Mouse (Mus musculus) forebrain, embryonic 16.5 days (tissue): ENCODE data around the gene Scg3. TPM values are rescaled to one million over a fixed set of nuclear protein-coding genes. Genes with fewer than 3 reads are reported as not detected.
"Not testable (repeated sequence)": the region's sequence is repeated elsewhere in the genome, so short reads cannot be mapped to it uniquely, and the experiment has no call there.

Experiments used
- ATAC-seq: fragments of 200-750 bp; cut with Nextera tagmentation; 2 replicates; pipeline ENCODE4 v1.8.0; 2017; ENCODE audit warnings: mild to moderate bottlenecking, moderate library complexity
- H3K27ac ChIP-seq: fragments of 300-500 bp; sonication (generic); 2 replicates; pipeline ENCODE4 v1.5.1; 2014; ENCODE audit warnings: low read length, control low read depth
- H3K27me3 ChIP-seq: fragments of 300-500 bp; sonication (generic); replicated peaks from 2 replicates; pipeline ENCODE4 v1.6.1; 2014; ENCODE audit warnings: low read length; ENCODE audit not compliant: control insufficient read depth, insufficient read depth
- H3K36me3 ChIP-seq: fragments of 300-500 bp; sonication (generic); 2 replicates; pipeline ENCODE4 v1.6.1; 2014; ENCODE audit not compliant: control insufficient read depth, insufficient read depth
- H3K4me1 ChIP-seq: fragments of 300-500 bp; sonication (generic); replicated peaks from 2 replicates; pipeline ENCODE4 v1.6.1; 2014; ENCODE audit warnings: low read length; ENCODE audit not compliant: control insufficient read depth, insufficient read depth
- H3K4me2 ChIP-seq: fragments of 300-500 bp; sonication (generic); 2 replicates; pipeline ENCODE4 v1.6.1; 2014; ENCODE audit warnings: mild to moderate bottlenecking, low read length, control low read depth
- H3K4me3 ChIP-seq: fragments of 300-500 bp; sonication (generic); replicated peaks from 2 replicates; pipeline ENCODE4 v1.5.1; 2014; ENCODE audit warnings: mild to moderate bottlenecking, low read length, control low read depth
- H3K9ac ChIP-seq: fragments of 300-500 bp; sonication (generic); replicated peaks from 2 replicates; pipeline ENCODE4 v1.6.1; 2014; ENCODE audit warnings: low read depth, low read length, control low read depth
- H3K9me3 ChIP-seq: fragments of 300-500 bp; sonication (generic); 2 replicates; pipeline ENCODE4 v1.6.1; 2016; ENCODE audit warnings: low read length; ENCODE audit not compliant: control insufficient read depth
- WGBS: fragments of 180-500 bp; shearing (Covaris S2); extraction: QIAGEN DNeasy Blood & Tissue Kit; methylation state at CpG from one replicate; pipeline ENCODE4 v1.1.7; 2014; 5-methylcytosine and 5-hydroxymethylcytosine counted together
- polyA plus RNA-seq: library from polyadenylated mRNA; unstranded; fragments of >200 nt; fragmentation: Nextera tagmentation; extraction: Ambion mirVana; gene quantifications from 2 replicates; pipeline ENCODE4 v1.2.1, GENCODE M21; 2015

The Scg3 gene
- polyA plus RNA-seq, 1 experiment from 2014 or later = 114 TPM

DNA sequence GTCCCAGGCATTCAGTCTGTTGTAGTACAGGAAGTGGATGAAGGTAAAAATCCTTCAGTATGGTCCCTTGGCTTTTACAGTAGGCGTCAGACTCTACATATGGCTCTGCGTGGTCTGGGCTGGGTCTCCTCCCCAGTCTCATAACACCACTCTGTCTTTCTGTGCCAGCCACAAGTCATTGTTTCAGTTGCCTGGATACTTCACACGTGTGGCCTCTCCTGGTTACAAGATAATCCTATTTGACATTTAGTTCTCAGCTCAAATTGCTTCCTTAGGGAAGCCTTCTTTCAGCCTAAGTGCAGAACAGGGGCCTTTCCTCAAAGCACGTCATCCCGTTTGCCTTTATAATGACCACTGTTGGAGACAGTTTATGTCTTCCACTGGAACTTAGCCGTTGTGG lies 11.1 kb downstream of the Scg3 start:
- Histone ChIP-seq H3K4me2 (no peak overlapping the region), H3K36me3 (peaks cover 53% of the 10 kb centered on the region), H3K27ac (no peak overlapping the region), H3K4me1 (no peaks in the 10 kb centered on the region), H3K9me3 (no peaks in the 10 kb centered on the region), H3K27me3 (no peaks in the 10 kb centered on the region), H3K9ac (no peak overlapping the region), H3K4me3 (no peak overlapping the region)
- WGBS = 50% methylated on average over 6 of the region's 6 CpGs
- peak; percentile 59 for ATAC-seq

DNA sequence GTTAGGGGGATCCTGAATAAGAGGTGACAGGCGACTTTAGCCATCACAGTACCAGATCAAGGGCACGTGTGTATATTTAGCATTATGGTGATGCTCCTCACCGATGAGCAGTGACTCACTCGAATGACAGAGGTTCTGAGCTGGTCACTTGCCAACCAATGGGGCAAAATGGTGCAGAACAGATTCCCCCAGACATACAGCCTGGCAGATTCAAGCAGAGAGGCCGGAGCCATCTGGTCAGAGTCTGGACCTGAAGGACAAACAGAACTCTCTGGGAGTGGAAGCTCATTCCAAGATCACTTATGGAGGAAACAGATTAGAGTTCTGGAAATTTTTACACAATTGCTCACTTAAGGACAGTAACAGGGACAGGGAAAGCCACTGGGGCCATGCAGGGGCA lies 17.2 kb downstream of the Scg3 start:
- no peaks in the 10 kb centered on the region for H3K27me3 ChIP-seq
- no peak for ATAC-seq
- H3K4me1 ChIP-seq = no peaks in the 10 kb centered on the region
- H3K9ac ChIP-seq = no peak overlapping the region
- no peak overlapping the region for H3K4me3 ChIP-seq
- H3K36me3 ChIP-seq = peaks cover 43% of the 10 kb centered on the region
- H3K27ac ChIP-seq = no peak overlapping the region
- 83% methylated on average over 5 of the region's 5 CpGs for WGBS
- H3K4me2 ChIP-seq = no peak overlapping the region
- no peaks in the 10 kb centered on the region for H3K9me3 ChIP-seq

DNA sequence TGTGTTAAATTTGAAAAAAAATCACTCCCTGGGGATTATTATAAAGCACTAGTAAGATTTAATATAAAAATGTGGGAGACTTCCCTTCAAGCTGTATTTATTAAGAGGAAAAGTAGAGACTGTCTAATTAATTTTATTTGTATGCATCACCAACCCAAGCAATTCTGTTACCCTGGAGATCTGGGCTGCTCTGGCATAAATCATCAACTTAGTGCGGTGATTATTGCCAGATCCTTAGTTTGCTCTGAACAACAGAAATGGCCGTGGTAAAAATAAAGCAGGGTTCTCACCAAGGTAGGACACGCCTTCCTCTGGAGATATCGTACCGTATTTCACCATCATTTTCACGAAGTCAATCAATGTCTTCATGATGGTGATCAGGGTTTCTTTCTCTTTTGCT lies 18.5 kb downstream of the Scg3 start:
- no peak overlapping the region for H3K27ac ChIP-seq
- H3K9me3 ChIP-seq = no peaks in the 10 kb centered on the region
- H3K9ac ChIP-seq = no peak overlapping the region
- WGBS = 73% methylated on average over 6 of the region's 6 CpGs
- H3K27me3 ChIP-seq = no peaks in the 10 kb centered on the region
- no peak overlapping the region for H3K4me2 ChIP-seq
- H3K4me3 ChIP-seq = no peak overlapping the region
- H3K4me1 ChIP-seq = no peaks in the 10 kb centered on the region
- ATAC-seq = peak; percentile 36; the same call in 1 of the 2 replicates
- peaks cover 52% of the 10 kb centered on the region for H3K36me3 ChIP-seq

DNA sequence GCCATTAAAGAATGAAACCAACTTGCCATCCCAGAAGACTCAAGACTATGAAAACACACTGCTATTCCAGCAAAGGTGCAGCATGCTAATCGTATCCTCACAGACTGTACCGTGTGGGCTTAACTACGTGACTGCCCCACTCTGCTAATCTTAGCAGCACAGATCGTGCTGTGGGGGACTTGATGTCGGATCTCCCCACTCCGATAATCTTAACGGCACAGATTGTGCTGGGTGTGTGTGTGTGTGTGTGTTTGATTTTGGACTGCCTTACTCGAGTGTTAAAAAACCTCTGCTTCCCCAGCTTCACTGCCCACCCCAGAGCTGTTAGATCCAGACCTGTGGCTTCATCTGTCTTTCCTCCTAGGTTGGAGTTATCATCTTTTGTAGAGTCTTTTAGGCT lies 22.9 kb downstream of the Scg3 start:
- no peaks in the 10 kb centered on the region for H3K9me3 ChIP-seq
- H3K9ac ChIP-seq = no peak overlapping the region
- H3K4me3 ChIP-seq = no peak overlapping the region
- H3K4me1 ChIP-seq = no peaks in the 10 kb centered on the region
- no peak overlapping the region for H3K4me2 ChIP-seq
- H3K27ac ChIP-seq = no peak overlapping the region
- peaks cover 52% of the 10 kb centered on the region for H3K36me3 ChIP-seq
- no peak for ATAC-seq
- no peaks in the 10 kb centered on the region for H3K27me3 ChIP-seq
- 92% methylated on average over 8 of the region's 8 CpGs for WGBS

DNA sequence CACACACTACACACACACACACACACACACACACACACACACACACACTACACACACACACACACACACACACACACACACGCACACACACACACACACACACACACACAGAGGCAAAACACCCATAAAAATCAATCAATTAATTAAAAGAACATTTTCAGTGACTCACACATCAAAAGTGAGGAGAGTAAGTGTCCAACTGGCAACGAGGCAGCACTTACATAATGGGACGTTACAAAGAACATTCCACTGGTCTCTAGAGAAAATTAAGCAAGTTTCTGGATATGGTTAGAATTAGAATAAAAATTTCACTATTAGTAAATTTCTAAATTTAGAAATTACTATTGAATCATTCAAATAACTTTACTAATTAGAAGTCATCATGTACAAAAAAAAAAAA lies 27.4 kb downstream of the Scg3 start:
- H3K9ac ChIP-seq, H3K4me1 ChIP-seq, H3K4me3 ChIP-seq, H3K27me3 ChIP-seq, ATAC-seq, H3K9me3 ChIP-seq, H3K4me2 ChIP-seq, H3K27ac ChIP-seq: not testable (repeated sequence)
- WGBS = 89% methylated on average over 2 of the region's 3 CpGs
- H3K36me3 ChIP-seq = peaks cover 44% of the 10 kb centered on the region

DNA sequence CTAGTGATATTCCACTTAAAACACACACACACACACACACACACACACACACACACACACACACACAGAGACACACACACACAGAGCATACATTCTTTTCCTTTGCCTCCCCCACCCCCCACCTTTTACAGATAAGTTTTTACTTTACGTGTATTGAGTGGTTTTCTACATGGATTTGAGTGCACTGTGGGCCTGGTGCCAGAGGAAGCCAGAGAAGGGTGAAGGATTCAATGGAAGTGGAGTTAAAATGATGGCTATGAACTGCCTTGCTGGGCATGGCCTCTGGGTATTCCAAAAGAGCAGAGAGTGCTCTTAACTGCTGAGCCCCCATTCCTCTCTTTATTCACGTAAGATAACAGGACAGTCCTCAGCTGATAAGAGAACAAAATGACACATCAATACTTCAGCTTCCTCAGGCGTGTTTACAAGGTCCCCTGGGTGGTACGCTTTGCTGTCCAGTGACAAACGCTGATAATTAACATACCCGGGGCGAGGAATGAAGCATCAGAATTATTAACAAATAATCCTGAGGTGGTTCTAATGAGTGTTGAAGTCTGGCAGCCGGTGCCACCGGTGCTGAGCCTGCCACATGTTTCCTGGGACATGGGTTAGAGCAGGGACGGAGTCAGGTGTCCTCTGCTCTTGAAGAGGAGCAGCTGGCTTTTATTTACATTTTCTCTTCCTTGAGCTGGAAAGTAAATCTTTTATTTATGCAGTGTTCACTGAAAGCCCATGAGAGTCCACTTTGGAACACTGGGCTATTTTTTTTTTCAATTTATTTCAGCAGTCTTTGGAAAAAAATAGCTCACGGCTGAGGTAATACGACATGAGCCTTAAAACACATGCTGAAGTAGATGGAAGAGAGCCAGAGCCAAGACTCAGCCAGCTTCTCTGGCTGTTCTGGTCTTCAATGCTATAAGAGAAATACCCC lies 29.6 kb downstream of the Scg3 start:
- H3K4me3 ChIP-seq = no peak overlapping the region
- no peak overlapping the region for H3K9ac ChIP-seq
- peaks cover 2% of the 10 kb centered on the region; the same call in 1 of the 2 replicates for H3K4me1 ChIP-seq
- no peak for ATAC-seq
- WGBS = 61% methylated on average over 12 of the region's 12 CpGs
- H3K9me3 ChIP-seq = no peaks in the 10 kb centered on the region
- H3K27ac ChIP-seq = no peak overlapping the region
- H3K4me2 ChIP-seq = no peak overlapping the region
- no peaks in the 10 kb centered on the region for H3K27me3 ChIP-seq
- peaks cover 44% of the 10 kb centered on the region for H3K36me3 ChIP-seq

DNA sequence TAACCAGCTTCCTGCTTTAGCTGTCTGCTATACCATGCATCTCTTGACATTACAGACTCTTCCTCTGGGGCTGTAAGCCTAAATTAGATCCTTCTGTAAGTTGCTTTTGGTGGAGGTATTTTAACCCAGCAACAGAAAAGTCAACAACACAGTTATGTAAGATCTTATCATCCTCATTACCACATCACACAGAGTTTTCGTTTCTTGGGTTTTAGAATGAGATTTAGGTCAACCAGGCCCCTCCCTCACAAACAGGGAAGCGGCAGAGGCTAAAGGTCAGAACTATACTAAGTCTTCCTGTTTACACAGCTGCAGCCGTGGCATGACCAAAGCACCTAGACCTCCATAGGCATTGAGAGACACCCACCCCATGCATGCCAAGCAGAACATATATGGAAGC lies 38.5 kb downstream of the Scg3 start:
- Histone ChIP-seq H3K4me1 (no peaks in the 10 kb centered on the region), H3K36me3 (peaks cover 38% of the 10 kb centered on the region), H3K27me3 (no peaks in the 10 kb centered on the region), H3K4me2 (no peak overlapping the region), H3K27ac (no peak overlapping the region), H3K9me3 (peaks cover 2% of the 10 kb centered on the region), H3K9ac (no peak overlapping the region), H3K4me3 (no peak overlapping the region)
- 85% methylated on average over 3 of the region's 3 CpGs for WGBS
- no peak for ATAC-seq

DNA sequence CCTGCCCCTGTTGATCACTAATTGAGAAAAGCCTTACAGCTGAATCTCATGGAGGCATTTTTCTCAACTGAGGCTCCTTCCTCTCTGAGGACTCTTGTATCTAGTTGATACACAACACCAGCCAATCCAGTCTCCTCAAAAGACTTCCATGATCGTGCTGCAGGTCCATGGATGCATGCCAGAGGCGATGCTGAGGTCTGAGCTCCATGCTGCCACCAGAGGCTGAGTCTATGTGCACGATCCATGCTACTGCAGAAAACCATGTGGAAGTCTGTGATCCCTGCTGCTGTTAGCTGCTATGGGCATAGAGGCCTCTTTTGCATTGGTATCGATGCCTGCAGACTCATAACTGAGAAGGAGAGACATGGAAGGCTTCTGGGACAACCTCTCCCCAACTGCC lies 49.6 kb downstream of the Scg3 start:
- Histone ChIP-seq H3K27ac (no peak overlapping the region), H3K9ac (no peak overlapping the region), H3K36me3 (0 out of 2 replicates have a peak, but pooled peaks cover 3% of the 10 kb centered on the region), H3K9me3 (no peaks in the 10 kb centered on the region), H3K4me3 (no peak overlapping the region), H3K4me1 (no peaks in the 10 kb centered on the region), H3K4me2 (no peak overlapping the region), H3K27me3 (no peaks in the 10 kb centered on the region)
- WGBS = 76% methylated on average over 4 of the region's 4 CpGs
- no peak for ATAC-seq

- no peaks in the 10 kb centered on the region for H3K4me1 ChIP-seq
- H3K9me3 ChIP-seq = no peaks in the 10 kb centered on the region
- WGBS = 96% methylated on average over 8 of the region's 8 CpGs
- no peak overlapping the region for H3K4me2 ChIP-seq
- no peak overlapping the region for H3K9ac ChIP-seq
- 0 out of 2 replicates have a peak, but pooled peaks cover 3% of the 10 kb centered on the region for H3K36me3 ChIP-seq
- H3K4me3 ChIP-seq = no peak overlapping the region
- H3K27ac ChIP-seq = no peak overlapping the region
- no peak for ATAC-seq
- no peaks in the 10 kb centered on the region for H3K27me3 ChIP-seq
These were observed 50.3 kb downstream of the Scg3 start for GRCm38 (mm10) chr9:75633603-75634002.
